Mouse (Mus musculus) G1E (cell line): ENCODE measurements around the gene Hoxc10. TPM values are rescaled to one million over a fixed set of nuclear protein-coding genes. Genes with fewer than 3 reads are reported as not detected.

ENCODE experiments used
- ATAC-seq: 2 replicates; pipeline ENCODE4 v1.8.0; 2016; ENCODE audit warnings: mild to moderate bottlenecking; ENCODE audit not compliant: insufficient number of reproducible peaks, poor library complexity, low FRiP score, severe bottlenecking; ENCODE audit errors: extremely low read depth
- DNase-seq: peaks from one replicate; pipeline ENCODE4 v3.0.0; 2012; ENCODE audit warnings: low spot score
- H3K27me3 ChIP-seq: 2 replicates; pipeline ENCODE4 v1.6.1; 2012; ENCODE audit warnings: mild to moderate bottlenecking, low read length, inconsistent platforms; ENCODE audit not compliant: insufficient read depth
- H3K36me3 ChIP-seq: replicated peaks from 2 replicates; pipeline ENCODE3; 2012; ENCODE audit warnings: mild to moderate bottlenecking, inconsistent platforms
- H3K4me1 ChIP-seq: 2 replicates; pipeline ENCODE4 v1.6.1; 2012; ENCODE audit warnings: low read depth, low read length, inconsistent platforms, mixed read lengths; ENCODE audit not compliant: insufficient read depth
- H3K4me3 ChIP-seq: 2 replicates; pipeline ENCODE4 v1.5.1; 2012; ENCODE audit warnings: low read depth, mild to moderate bottlenecking, inconsistent platforms, low read length, moderate library complexity, mixed read lengths
- H3K9me3 ChIP-seq: replicated peaks from 2 replicates; pipeline ENCODE4 v1.6.1; 2012; ENCODE audit warnings: inconsistent platforms
- CTCF ChIP-seq: IDR thresholded peaks from 2 replicates; pipeline ENCODE4 v1.5.1; 2012; ENCODE audit warnings: low read depth, low read length, inconsistent platforms, mixed read lengths
- GATA1 ChIP-seq: IDR thresholded peaks from 2 replicates; pipeline ENCODE4 v1.6.1; 2012; ENCODE audit warnings: borderline replicate concordance, low read length, inconsistent platforms, mixed read lengths
- GATA2 ChIP-seq: IDR thresholded peaks from 2 replicates; pipeline ENCODE4 v1.6.1; 2012; ENCODE audit warnings: low read depth, low read length, inconsistent platforms, borderline replicate concordance
- POLR2AphosphoS5 ChIP-seq: IDR thresholded peaks from 2 replicates; pipeline ENCODE4 v1.6.1; 2012; ENCODE audit warnings: low read depth, low read length, inconsistent platforms; ENCODE audit not compliant: insufficient replicate concordance
- TAL1 ChIP-seq: conservative IDR thresholded peaks from 2 replicates; pipeline ENCODE4 v1.6.1; 2012; ENCODE audit warnings: low read depth, low read length, inconsistent platforms, mixed read lengths
- polyA plus RNA-seq: library from polyadenylated mRNA; stranded (reverse); fragments of >175 nt; gene quantifications from 2 replicates; pipeline ENCODE4 v1.2.3, GENCODE M21; 2012
- total RNA-seq, 2 experiments: library from RNA; stranded (forward) in 1 of 2; stranded (reverse) in 1 of 2; fragments of 200-1000 nt in 1 of 2; fragments of >200 nt in 1 of 2; fragmentation: Nextera tagmentation in 1 of 2; gene quantifications; 2 replicates each; pipeline ENCODE4 v1.2.3; 2014 to 2017

The Hoxc10 gene
- total and polyA plus RNA-seq, 3 experiments, result 0.16 to 0.60 (median 0.16) TPM

GRCm38 (mm10) chr15:102967511-102968397 is 1.2 kb downstream of the Hoxc10 start:
- Histone ChIP-seq H3K27me3 (peaks cover 92% of the 10 kb centered on the region), H3K4me1 (peaks cover 47% of the 10 kb centered on the region), H3K4me3 (peak overlapping the region; percentile 65; the same call in 1 of the 2 replicates), H3K36me3 (no peaks in the 10 kb centered on the region), H3K9me3 (no peaks in the 10 kb centered on the region)
- ATAC-seq (no peak), DNase-seq (no peak)
- TF ChIP-seq GATA1, result no peak

- ATAC-seq (no peak), DNase-seq (no peak)
- no peaks in the 10 kb centered on the region for H3K36me3 ChIP-seq
- H3K4me3 ChIP-seq, result no peak overlapping the region
- H3K27me3 ChIP-seq, result peaks cover 92% of the 10 kb centered on the region
- TF ChIP-seq GATA2, result no peak
- no peak for TF ChIP-seq POLR2AphosphoS5
- TF ChIP-seq CTCF, result no peak
- no peak for TF ChIP-seq GATA1
- TF ChIP-seq TAL1, result no peak
- no peaks in the 10 kb centered on the region for H3K9me3 ChIP-seq
- H3K4me1 ChIP-seq, result peaks cover 39% of the 10 kb centered on the region
Measured at GRCm38 (mm10) chr15:102969296-102969695, 2.7 kb downstream of the Hoxc10 start.

GRCm38 (mm10) chr15:102970740-102971139 is 4.1 kb downstream of the Hoxc10 start:
- Histone ChIP-seq H3K27me3 (peaks cover 90% of the 10 kb centered on the region), H3K9me3 (no peaks in the 10 kb centered on the region), H3K36me3 (no peaks in the 10 kb centered on the region), H3K4me1 (peaks cover 42% of the 10 kb centered on the region), H3K4me3 (no peak overlapping the region)
- ATAC-seq (no peak), DNase-seq (no peak)
- no peak for TF ChIP-seq GATA1
- TF ChIP-seq TAL1, result no peak
- TF ChIP-seq POLR2AphosphoS5, result no peak
- no peak for TF ChIP-seq GATA2
- TF ChIP-seq CTCF, result no peak

GRCm38 (mm10) chr15:102972254-102972653 is 5.7 kb downstream of the Hoxc10 start:
- DNase-seq (no peak), ATAC-seq (no peak)
- Histone ChIP-seq H3K27me3 (peaks cover 84% of the 10 kb centered on the region), H3K4me1 (peaks cover 43% of the 10 kb centered on the region), H3K4me3 (no peak overlapping the region), H3K9me3 (no peaks in the 10 kb centered on the region), H3K36me3 (no peaks in the 10 kb centered on the region)
- TF ChIP-seq TAL1, result no peak
- TF ChIP-seq GATA2, result no peak
- no peak for TF ChIP-seq CTCF
- TF ChIP-seq GATA1, result no peak
- TF ChIP-seq POLR2AphosphoS5, result no peak

- TF ChIP-seq GATA1, result no peak
- TF ChIP-seq GATA2, result no peak
- no peak for TF ChIP-seq POLR2AphosphoS5
- TF ChIP-seq CTCF, result no peak
- H3K27me3 ChIP-seq, result peaks cover 79% of the 10 kb centered on the region
- DNase-seq, result no peak
Measured at GRCm38 (mm10) chr15:102972753-102973152, 6.2 kb downstream of the Hoxc10 start.

GRCm38 (mm10) chr15:102975034-102975433 is 8.4 kb downstream of the Hoxc10 start:
- DNase-seq (no peak), ATAC-seq (no peak)
- Histone ChIP-seq H3K36me3 (no peaks in the 10 kb centered on the region), H3K27me3 (peaks cover 59% of the 10 kb centered on the region), H3K4me3 (no peak overlapping the region), H3K4me1 (peaks cover 65% of the 10 kb centered on the region), H3K9me3 (no peaks in the 10 kb centered on the region)
- no peak for TF ChIP-seq TAL1

More at GRCm38 (mm10) chr15:102972753-102973152, 6.2 kb downstream of the Hoxc10 start:
- Histone ChIP-seq H3K4me3 (no peak overlapping the region), H3K36me3 (no peaks in the 10 kb centered on the region), H3K4me1 (peaks cover 43% of the 10 kb centered on the region), H3K9me3 (no peaks in the 10 kb centered on the region)
- ATAC-seq, result no peak

- no peak for TF ChIP-seq GATA1
- no peak for TF ChIP-seq GATA2
- no peak for TF ChIP-seq TAL1
- TF ChIP-seq CTCF, result no peak
- no peak for TF ChIP-seq POLR2AphosphoS5
- Histone ChIP-seq H3K4me1 (peaks cover 69% of the 10 kb centered on the region), H3K4me3 (peak overlapping the region; percentile 73), H3K36me3 (no peaks in the 10 kb centered on the region), H3K9me3 (no peaks in the 10 kb centered on the region), H3K27me3 (peaks cover 54% of the 10 kb centered on the region)
- no peak for ATAC-seq
- no peak for DNase-seq
Measured at GRCm38 (mm10) chr15:102975688-102976111, 9.1 kb downstream of the Hoxc10 start.
